Mouse (Mus musculus): ENCODE results near the gene Zmynd15.
"Not testable (repeated sequence)": the region's sequence is repeated elsewhere in the genome, so short reads cannot be mapped to it uniquely, and the experiment has no call there.

Gene Zmynd15

GRCm38 (mm10) chr11:70458688-70459600 is at the start of gene Zmynd15:
Zmynd15 (plus strand) TSS chr11:70459433.
- DNase-seq = no peak

GRCm38 (mm10) chr11:70409594-70410296 is 49.5 kb upstream of the Zmynd15 start, which contains the start of gene Pelp1:
Pelp1 (minus strand) TSS chr11:70410031.
- peak; percentile 90 to 93 for DNase-seq

GRCm38 (mm10) chr11:70410297-70410643 is 49.0 kb upstream of the Zmynd15 start:
- no peak for DNase-seq

- DNase-seq = no peak
These were observed 46.6 kb upstream of the Zmynd15 start for GRCm38 (mm10) chr11:70412591-70412990.

- DNase-seq = peak; percentile 67 to 78
These were observed 45.3 kb upstream of the Zmynd15 start for GRCm38 (mm10) chr11:70413961-70414360.

GRCm38 (mm10) chr11:70418199-70418598 is 41.0 kb upstream of the Zmynd15 start:
- DNase-seq = no peak

- DNase-seq = no peak
These were observed 39.7 kb upstream of the Zmynd15 start for GRCm38 (mm10) chr11:70419486-70419885.

GRCm38 (mm10) chr11:70426598-70426997 is 32.6 kb upstream of the Zmynd15 start:
- not testable (repeated sequence) for DNase-seq

GRCm38 (mm10) chr11:70431574-70431973 is 27.7 kb upstream of the Zmynd15 start:
- no peak for DNase-seq

- peak; percentile 99 to 100 for DNase-seq
These were observed 27.0 kb upstream of the Zmynd15 start, which contains the start of gene Arrb2 for GRCm38 (mm10) chr11:70432048-70432894. Arrb2 (plus strand) TSS chr11:70432635.

- no peak for DNase-seq
These were observed 26.2 kb upstream of the Zmynd15 start for GRCm38 (mm10) chr11:70432895-70433568.

- DNase-seq = no peak
These were observed 25.7 kb upstream of the Zmynd15 start for GRCm38 (mm10) chr11:70433569-70433943.

GRCm38 (mm10) chr11:70433951-70434350 is 25.3 kb upstream of the Zmynd15 start:
- no peak for DNase-seq

GRCm38 (mm10) chr11:70435476-70435875 is 23.8 kb upstream of the Zmynd15 start:
- peak; percentile 60 to 76 for DNase-seq

GRCm38 (mm10) chr11:70437426-70437825 is 21.8 kb upstream of the Zmynd15 start:
- no peak for DNase-seq

- DNase-seq = no peak
These were observed 20.4 kb upstream of the Zmynd15 start for GRCm38 (mm10) chr11:70438728-70439374.

GRCm38 (mm10) chr11:70440637-70441036 is 18.6 kb upstream of the Zmynd15 start:
- DNase-seq = no peak

GRCm38 (mm10) chr11:70441882-70442281 is 17.4 kb upstream of the Zmynd15 start:
- no peak for DNase-seq

GRCm38 (mm10) chr11:70443964-70444363 is 15.3 kb upstream of the Zmynd15 start:
- DNase-seq = no peak

- DNase-seq = no peak
These were observed 14.6 kb upstream of the Zmynd15 start for GRCm38 (mm10) chr11:70444667-70445066.

GRCm38 (mm10) chr11:70446756-70447155 is 12.5 kb upstream of the Zmynd15 start:
- no peak for DNase-seq

GRCm38 (mm10) chr11:70447373-70447772 is 11.9 kb upstream of the Zmynd15 start:
- DNase-seq = no peak
